Mouse (Mus musculus) thymus, adult 2 months (tissue): ENCODE data around the gene Tmem74b. TPM values are rescaled to one million over a fixed set of nuclear protein-coding genes. Genes with fewer than 3 reads are reported as not detected.
A peak's percentile ranks its signal among the peaks of the same experiment; 100 is the strongest.

Experiments used
- DNase-seq: peaks from one replicate; pipeline ENCODE4 v3.0.0; 2021
- H3K27ac ChIP-seq: fragments of 200-500 bp; 2 replicates; pipeline ENCODE4 v1.5.1; 2012; ENCODE audit warnings: low read length, control low read depth; ENCODE audit not compliant: control insufficient read depth, insufficient read depth
- H3K27me3 ChIP-seq: fragments of 200-500 bp; 2 replicates; pipeline ENCODE4 v1.6.1; 2012; ENCODE audit warnings: mild to moderate bottlenecking, low read length, moderate library complexity, mixed read lengths; ENCODE audit not compliant: control insufficient read depth, insufficient read depth
- H3K36me3 ChIP-seq: fragments of 200-500 bp; 2 replicates; pipeline ENCODE4 v1.6.1; 2012; ENCODE audit warnings: mild to moderate bottlenecking, low read length, moderate library complexity; ENCODE audit not compliant: control insufficient read depth, insufficient read depth
- H3K4me1 ChIP-seq: fragments of 200-500 bp; replicated peaks from 2 replicates; pipeline ENCODE4 v1.6.1; 2012; ENCODE audit warnings: low read length; ENCODE audit not compliant: control insufficient read depth, insufficient read depth
- H3K4me3 ChIP-seq: fragments of 200-500 bp; 2 replicates; pipeline ENCODE4 v1.5.1; 2012; ENCODE audit warnings: mild to moderate bottlenecking, low read length, control low read depth, moderate library complexity; ENCODE audit not compliant: control insufficient read depth, insufficient read depth
- CTCF ChIP-seq: fragments of 200-500 bp; IDR thresholded peaks from 2 replicates; pipeline ENCODE4 v1.5.1; 2012; ENCODE audit warnings: mild to moderate bottlenecking, control low read depth, low read length, moderate library complexity, borderline replicate concordance; ENCODE audit not compliant: control insufficient read depth, poor library complexity, insufficient read depth; ENCODE audit errors: extremely low read depth
- POLR2A ChIP-seq: fragments of 200-500 bp; IDR thresholded peaks from 2 replicates; pipeline ENCODE4 v1.6.1; 2012; ENCODE audit warnings: mild to moderate bottlenecking, low read length, control low read depth, moderate library complexity; ENCODE audit not compliant: control insufficient read depth, poor library complexity, insufficient read depth; ENCODE audit errors: extremely low read depth
- WGBS: fragments of 180-500 bp; shearing (Covaris S2); methylation state at CpG from one replicate; pipeline ENCODE4 v1.1.7; 2018; 5-methylcytosine and 5-hydroxymethylcytosine counted together
- polyA plus RNA-seq: library from polyadenylated mRNA; depleted of rRNA; stranded (reverse); fragments of >200 nt; gene quantifications from 2 replicates; pipeline ENCODE4 v1.2.3, GENCODE M21; 2012

Tmem74b gene
- polyA plus RNA-seq, 1 experiment: 1.1 TPM

- H3K4me3 ChIP-seq: no peak overlapping the region
- no peak overlapping the region for H3K27ac ChIP-seq
- H3K27me3 ChIP-seq: no peaks in the 10 kb centered on the region
- no peaks in the 10 kb centered on the region for H3K4me1 ChIP-seq
- no peaks in the 10 kb centered on the region for H3K36me3 ChIP-seq
- WGBS: 54% methylated on average over 3 of the region's 3 CpGs
- peak; percentile 15 for DNase-seq
- no peak for TF ChIP-seq POLR2A
Measured at GRCm38 (mm10) chr2:151682357-151682756, 19.5 kb upstream of the Tmem74b start.

- DNase-seq: no peak
- Histone ChIP-seq H3K4me3 (no peak overlapping the region), H3K27me3 (no peaks in the 10 kb centered on the region), H3K27ac (no peak overlapping the region), H3K4me1 (no peaks in the 10 kb centered on the region), H3K36me3 (no peaks in the 10 kb centered on the region)
- 95% methylated on average over 4 of the region's 4 CpGs for WGBS
- TF ChIP-seq CTCF: no peak
- TF ChIP-seq POLR2A: no peak
Measured at GRCm38 (mm10) chr2:151682976-151683375, 18.8 kb upstream of the Tmem74b start.

GRCm38 (mm10) chr2:151702146-151702850 lies 490 bp downstream of the Tmem74b start:
- Histone ChIP-seq H3K36me3 (no peaks in the 10 kb centered on the region), H3K4me1 (no peaks in the 10 kb centered on the region), H3K27me3 (peaks cover 10% of the 10 kb centered on the region; the same call in 1 of the 2 replicates), H3K4me3 (0 out of 2 replicates have a peak overlapping the region, but pooled peaks have one; percentile 12), H3K27ac (no peak overlapping the region)
- DNase-seq: peak; percentile 15
- no peak for TF ChIP-seq POLR2A
- TF ChIP-seq CTCF: no peak
- 1% methylated on average over 95 of the region's 97 CpGs for WGBS

GRCm38 (mm10) chr2:151702851-151703190 lies 1.0 kb downstream of the Tmem74b start:
- H3K4me1 ChIP-seq: no peaks in the 10 kb centered on the region
- no peaks in the 10 kb centered on the region for H3K36me3 ChIP-seq
- WGBS: 3% methylated on average over 17 of the region's 17 CpGs
- TF ChIP-seq POLR2A: no peak
- TF ChIP-seq CTCF: no peak
- H3K27me3 ChIP-seq: peaks cover 10% of the 10 kb centered on the region; the same call in 1 of the 2 replicates
- no peak overlapping the region for H3K27ac ChIP-seq
- no peak for DNase-seq
- no peak overlapping the region for H3K4me3 ChIP-seq

DNA sequence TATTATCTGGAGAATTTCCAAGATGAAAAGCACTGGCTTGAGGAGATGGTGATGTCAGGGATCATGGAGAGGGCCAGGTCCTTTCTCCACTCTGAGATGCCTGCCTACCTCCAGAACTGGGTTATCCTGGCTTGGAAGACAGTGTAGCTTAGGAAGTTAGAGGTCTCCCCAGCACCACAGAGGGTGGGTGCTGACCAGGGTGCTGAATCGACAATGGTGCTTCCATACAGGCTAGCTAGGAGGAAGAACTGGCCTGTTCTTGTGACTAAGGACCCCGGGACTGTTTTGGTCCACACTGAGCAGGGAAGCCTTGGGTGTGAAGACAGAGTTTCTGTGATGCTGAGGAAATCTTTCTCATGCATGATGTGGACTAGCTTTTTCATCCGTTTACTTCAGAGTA lies 10.8 kb downstream of the Tmem74b start:
- Histone ChIP-seq H3K27ac (no peak overlapping the region), H3K4me3 (no peak overlapping the region), H3K27me3 (no peaks in the 10 kb centered on the region), H3K36me3 (peaks cover 6% of the 10 kb centered on the region; the same call in 1 of the 2 replicates), H3K4me1 (no peaks in the 10 kb centered on the region)
- 41% methylated on average over 3 of the region's 3 CpGs for WGBS
- TF ChIP-seq POLR2A (no peak), CTCF (no peak)
- DNase-seq: peak; percentile 16

GRCm38 (mm10) chr2:151715526-151715925 lies 13.7 kb downstream of the Tmem74b start:
- Histone ChIP-seq H3K4me1 (no peaks in the 10 kb centered on the region), H3K36me3 (peaks cover 22% of the 10 kb centered on the region), H3K27ac (no peak overlapping the region), H3K4me3 (no peak overlapping the region), H3K27me3 (no peaks in the 10 kb centered on the region)
- no peak for DNase-seq
- 94% methylated on average over 4 of the region's 4 CpGs for WGBS
- TF ChIP-seq POLR2A: no peak
- no peak for TF ChIP-seq CTCF

DNA sequence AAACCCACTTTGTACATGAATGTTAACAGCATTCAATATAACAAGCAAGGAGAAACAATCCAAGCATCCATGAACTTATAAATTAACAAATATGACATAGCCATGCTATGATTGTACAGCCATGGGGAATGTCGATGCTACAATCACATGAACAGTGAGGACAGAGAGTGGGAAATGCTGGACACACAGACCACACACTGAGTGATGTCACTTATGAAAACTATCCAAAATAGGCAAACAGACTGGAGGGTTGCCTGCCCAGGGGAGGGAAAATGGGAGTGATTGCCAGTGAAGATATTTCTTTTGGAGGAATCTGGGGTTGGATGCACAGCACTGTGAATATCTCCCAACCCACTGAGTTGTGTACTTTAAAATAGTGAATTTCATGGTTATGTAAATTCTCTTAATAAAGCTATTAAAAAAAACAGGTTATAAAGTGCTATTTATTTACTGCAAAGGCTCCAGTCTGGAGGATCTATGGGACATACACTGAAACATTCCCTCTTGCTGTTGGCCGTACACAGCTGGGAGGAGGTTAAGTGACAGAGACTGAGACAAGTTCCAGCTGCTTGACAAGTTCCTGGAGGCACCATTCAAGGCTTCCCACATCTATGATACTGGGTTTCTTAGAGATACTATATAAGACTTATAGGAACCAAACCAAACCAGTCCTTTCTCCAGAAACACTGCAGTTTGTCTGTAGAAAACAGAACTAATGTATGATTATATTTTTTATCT lies 14.7 kb downstream of the Tmem74b start:
- Histone ChIP-seq H3K36me3 (peaks cover 27% of the 10 kb centered on the region), H3K4me3 (no peak overlapping the region), H3K27ac (no peak overlapping the region), H3K27me3 (no peaks in the 10 kb centered on the region), H3K4me1 (no peaks in the 10 kb centered on the region)
- 98% methylated on average over 2 of the region's 2 CpGs for WGBS
- no peak for DNase-seq
- no peak for TF ChIP-seq CTCF
- no peak for TF ChIP-seq POLR2A
